Mouse (Mus musculus) erythroblast, embryonic 14.5 days (primary cell): ENCODE data around the gene Cfap43.

Source experiments
- GATA1 ChIP-seq: IDR thresholded peaks from 2 replicates; pipeline ENCODE4 v1.6.1; 2012; ENCODE audit warnings: low read length, inconsistent platforms, mixed read lengths
- TAL1 ChIP-seq: IDR thresholded peaks from 3 replicates; pipeline ENCODE4 v1.6.1; 2012; ENCODE audit warnings: low read length, inconsistent platforms, mixed read lengths

DNA sequence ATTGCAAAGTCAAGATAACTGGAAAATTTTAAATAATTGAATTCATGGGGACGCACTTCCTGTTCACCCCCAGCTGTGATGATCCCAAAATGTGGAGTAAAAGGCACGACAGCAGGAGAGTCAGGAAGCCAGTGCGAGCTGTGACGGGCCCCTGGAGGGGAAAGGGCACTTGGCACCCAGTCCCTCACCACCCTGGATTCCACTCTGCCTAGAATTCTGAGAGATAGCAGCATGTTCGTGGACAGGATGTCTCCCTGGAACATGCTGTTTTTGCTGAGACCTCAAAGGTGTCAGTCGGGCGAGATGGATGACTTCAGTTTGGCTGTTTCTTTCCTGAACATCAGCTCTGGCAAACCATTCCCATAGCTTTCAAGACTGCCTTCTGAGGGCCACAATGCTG lies 6.7 kb upstream of the Cfap43 start:
- TF ChIP-seq GATA1, result no peak
- TF ChIP-seq TAL1, result no peak
